Mouse (Mus musculus): ENCODE data around the gene Vangl1. TPM values are rescaled to one million over a fixed set of nuclear protein-coding genes. Genes with fewer than 3 reads are reported as not detected.
"Not testable (repeated sequence)": the region's sequence is repeated elsewhere in the genome, so short reads cannot be mapped to it uniquely, and the experiment has no call there.

Vangl1 gene
- total RNA-seq, 1 experiment from 2014 or later, result 33.3 TPM

- DNase-seq, result peak; percentile 97
Measured at GRCm38 (mm10) chr3:102169197-102169905, 35.1 kb downstream of the Vangl1 start.

- DNase-seq, result no peak
Measured at GRCm38 (mm10) chr3:102167555-102168210, 36.8 kb downstream of the Vangl1 start.

- no peak for DNase-seq
Measured at GRCm38 (mm10) chr3:102166794-102167193, 37.7 kb downstream of the Vangl1 start.

DNA sequence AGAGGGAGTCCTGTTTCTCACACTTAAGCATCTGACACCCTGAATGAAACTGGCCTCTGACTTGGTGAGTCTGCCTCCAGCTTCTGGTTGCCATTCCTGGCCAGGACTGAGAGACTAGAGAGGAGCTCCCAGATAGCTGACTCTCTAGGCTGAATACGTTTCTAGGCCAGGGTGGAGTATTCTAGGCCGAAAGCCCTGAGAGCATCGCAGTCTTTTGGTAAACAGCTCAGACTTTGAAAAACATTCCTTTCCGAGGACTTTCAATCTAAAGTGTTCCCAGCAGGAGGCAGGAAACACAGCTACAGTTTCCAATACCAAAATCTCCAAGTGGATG, 38.2 kb downstream of the Vangl1 start:
- DNase-seq, result no peak

DNA sequence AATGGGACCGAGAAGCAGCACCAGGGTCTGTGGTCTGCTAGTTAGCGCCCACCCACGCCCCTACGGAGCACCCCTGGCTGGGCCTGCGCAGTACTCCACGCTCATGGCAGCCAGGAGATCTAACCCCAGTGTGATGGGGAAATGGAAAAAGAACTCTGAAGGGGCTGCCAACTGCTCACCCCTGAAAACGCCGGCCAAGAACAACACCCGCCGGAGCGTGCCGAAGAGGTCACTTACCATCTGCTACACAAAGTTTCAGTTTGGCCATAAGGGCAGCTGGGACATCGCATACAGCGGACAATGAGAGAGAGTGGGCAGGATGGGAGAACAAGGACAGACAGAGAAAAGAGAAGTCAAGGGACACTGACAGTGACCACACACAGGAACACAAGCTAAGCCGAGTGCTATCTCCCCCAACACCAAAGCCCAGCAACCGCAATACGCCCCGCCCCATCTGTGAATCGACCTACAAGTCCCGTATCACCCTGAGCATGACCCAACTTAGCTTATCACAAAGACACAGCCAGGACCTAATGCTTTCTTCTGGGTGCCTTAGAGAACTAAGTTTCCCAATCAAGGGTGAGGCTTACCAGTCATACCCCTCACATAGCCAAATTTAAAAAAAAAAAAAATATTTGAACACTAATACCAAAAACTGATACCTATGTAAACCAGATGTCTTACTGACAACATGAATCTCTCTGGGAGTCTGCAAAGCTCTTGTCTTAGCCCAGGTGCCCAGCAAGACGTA, 38.8 kb downstream of the Vangl1 start:
- DNase-seq, result no peak

- no peak for DNase-seq
Measured at GRCm38 (mm10) chr3:102164911-102165310, 39.6 kb downstream of the Vangl1 start.

- DNase-seq, result not testable (repeated sequence)
Measured at GRCm38 (mm10) chr3:102163861-102164260, 40.6 kb downstream of the Vangl1 start.

- DNase-seq, result peak; percentile 78
Measured at GRCm38 (mm10) chr3:102159423-102160325, 44.8 kb downstream of the Vangl1 start.

GRCm38 (mm10) chr3:102158759-102159422, 45.6 kb downstream of the Vangl1 start:
- peak; percentile 75 for DNase-seq

GRCm38 (mm10) chr3:102157652-102158051, 46.8 kb downstream of the Vangl1 start:
- DNase-seq, result no peak

DNA sequence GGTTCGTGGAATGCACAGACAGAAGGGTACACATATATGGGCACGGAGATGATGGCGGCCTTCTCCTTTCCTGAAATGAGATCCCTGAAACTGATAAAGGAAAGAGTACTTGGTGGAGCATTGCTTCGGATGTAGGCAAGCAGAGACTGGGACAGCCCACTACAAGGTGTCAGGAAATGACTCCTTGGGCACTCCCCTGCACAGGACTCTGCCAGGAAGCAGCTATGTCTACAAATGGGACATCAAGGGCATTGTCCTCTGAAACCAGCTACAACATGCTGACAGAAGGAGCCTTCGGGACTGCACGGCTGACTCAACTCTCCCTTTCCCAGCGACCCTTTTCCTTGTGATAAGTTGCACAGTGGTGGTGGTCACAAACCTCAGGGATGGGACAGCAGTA, 47.8 kb downstream of the Vangl1 start:
- no peak for DNase-seq

DNA sequence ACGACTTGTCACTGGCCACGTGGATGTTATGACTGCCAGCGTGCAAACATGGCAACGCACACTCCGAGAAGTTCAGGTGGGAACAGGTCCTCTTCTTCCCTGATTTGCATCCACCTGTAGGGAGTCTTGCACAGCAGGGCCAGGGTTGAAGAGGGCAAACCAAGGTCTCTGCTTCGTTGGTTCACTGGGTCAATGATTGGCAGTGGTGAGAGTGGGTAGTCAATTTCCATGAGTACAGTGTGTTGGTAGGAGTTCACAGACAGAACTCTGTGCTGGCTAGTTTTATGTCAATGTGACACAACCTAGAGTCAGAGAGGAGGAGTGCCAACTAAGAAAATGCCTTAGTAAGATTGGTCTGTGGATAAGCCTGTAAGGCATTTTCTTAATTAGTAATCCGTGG, 50.4 kb downstream of the Vangl1 start:
- no peak for DNase-seq

DNA sequence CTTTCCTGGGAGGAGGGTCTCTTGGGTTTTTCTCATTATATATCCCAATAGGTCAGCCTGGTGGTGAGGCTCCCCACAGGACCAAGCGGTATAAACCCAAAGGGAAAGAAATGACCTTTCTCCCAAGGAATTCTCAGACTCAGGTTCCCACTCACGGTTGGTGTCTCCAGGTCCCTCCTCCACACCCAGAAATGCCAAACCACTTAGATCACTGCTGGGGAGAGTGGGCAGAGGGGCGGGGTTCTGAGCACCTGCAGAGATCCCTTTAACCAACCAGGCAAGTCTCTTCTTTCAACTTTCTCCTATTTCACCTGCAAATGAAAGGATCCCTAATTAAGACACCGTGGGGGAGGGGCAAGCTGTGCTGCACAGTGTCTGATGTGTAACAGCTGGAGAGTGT, 51.6 kb downstream of the Vangl1 start:
- no peak for DNase-seq

GRCm38 (mm10) chr3:102152471-102152870, 52.0 kb downstream of the Vangl1 start:
- no peak for DNase-seq

DNA sequence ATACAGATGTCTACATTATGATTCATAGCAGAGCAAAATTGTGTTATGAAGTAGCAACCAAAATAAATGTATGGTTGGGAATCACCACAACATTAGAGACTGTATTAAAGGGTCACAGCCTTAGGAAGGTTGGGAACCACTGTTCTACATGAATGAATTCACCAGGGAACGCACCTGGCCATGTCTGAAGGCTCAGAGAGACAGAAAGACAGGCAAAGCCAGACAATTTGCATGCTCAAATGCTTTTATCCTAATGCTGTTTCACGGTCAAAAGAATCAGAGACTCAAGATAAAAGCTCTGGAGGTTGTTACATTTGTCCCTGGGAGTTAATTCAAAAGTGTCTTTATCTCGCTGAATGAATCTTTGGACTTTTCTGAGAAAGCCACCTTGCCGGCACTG, 52.6 kb downstream of the Vangl1 start:
- no peak for DNase-seq

- no peak for DNase-seq
Measured at GRCm38 (mm10) chr3:102149941-102150340, 54.6 kb downstream of the Vangl1 start.

DNA sequence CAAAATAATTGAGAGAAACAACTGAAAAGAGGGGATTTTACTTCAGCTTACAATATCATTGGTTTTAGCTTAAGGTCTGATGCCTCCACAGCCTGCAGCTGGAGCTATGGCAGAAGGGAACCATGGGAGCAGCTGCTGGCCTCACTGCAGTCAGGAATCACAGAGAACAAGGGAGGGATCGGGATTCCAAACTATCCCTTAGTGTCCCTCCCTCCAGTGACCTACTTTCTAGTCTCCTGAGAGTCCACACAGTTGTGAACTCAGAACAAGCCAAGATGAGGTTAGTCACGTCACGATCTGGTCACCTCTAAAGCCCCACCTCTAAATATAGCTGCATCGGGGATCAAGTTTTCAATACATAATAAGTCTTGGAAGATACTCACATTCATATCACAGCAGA, 57.3 kb downstream of the Vangl1 start:
- DNase-seq, result no peak

- no peak for DNase-seq
Measured at GRCm38 (mm10) chr3:102146428-102146827, 58.1 kb downstream of the Vangl1 start.

GRCm38 (mm10) chr3:102145645-102146386, 58.7 kb downstream of the Vangl1 start:
- no peak for DNase-seq

- no peak for DNase-seq
Measured at GRCm38 (mm10) chr3:102144401-102144800, 60.1 kb downstream of the Vangl1 start.

DNA sequence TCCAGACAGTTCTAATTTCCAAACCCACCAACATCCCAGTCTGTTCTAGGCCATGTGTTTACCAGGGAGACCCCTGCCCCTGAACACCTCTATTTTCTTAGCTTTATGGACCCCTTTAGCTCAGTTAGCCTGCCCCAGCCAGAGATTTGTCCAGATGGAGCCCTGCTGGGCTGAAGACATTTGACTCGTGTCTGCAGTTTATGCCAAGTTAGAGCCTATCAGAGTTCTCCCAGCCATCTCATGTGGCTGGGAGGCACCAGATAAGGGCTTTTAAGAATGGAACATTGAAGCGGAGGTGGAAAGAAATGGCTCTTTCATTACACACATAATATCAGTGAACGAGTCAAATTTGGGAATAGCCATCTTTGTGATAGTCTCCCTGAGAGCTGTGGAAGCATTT, 61.0 kb downstream of the Vangl1 start:
- DNase-seq, result no peak

All from adrenal gland, postnatal 14 days (tissue).